Mouse (Mus musculus) thymus, adult 2 months (tissue): Measurements from ENCODE around the gene Topors. TPM values are rescaled to one million over a fixed set of nuclear protein-coding genes. Genes with fewer than 3 reads are reported as not detected.

Source experiments
- DNase-seq: peaks from one replicate; pipeline ENCODE4 v3.0.0; 2021
- H3K27ac ChIP-seq: fragments of 200-500 bp; 2 replicates; pipeline ENCODE4 v1.5.1; 2012; ENCODE audit warnings: low read length, control low read depth; ENCODE audit not compliant: control insufficient read depth, insufficient read depth
- H3K27me3 ChIP-seq: fragments of 200-500 bp; 2 replicates; pipeline ENCODE4 v1.6.1; 2012; ENCODE audit warnings: mild to moderate bottlenecking, low read length, moderate library complexity, mixed read lengths; ENCODE audit not compliant: control insufficient read depth, insufficient read depth
- H3K36me3 ChIP-seq: fragments of 200-500 bp; 2 replicates; pipeline ENCODE4 v1.6.1; 2012; ENCODE audit warnings: mild to moderate bottlenecking, low read length, moderate library complexity; ENCODE audit not compliant: control insufficient read depth, insufficient read depth
- H3K4me1 ChIP-seq: fragments of 200-500 bp; replicated peaks from 2 replicates; pipeline ENCODE4 v1.6.1; 2012; ENCODE audit warnings: low read length; ENCODE audit not compliant: control insufficient read depth, insufficient read depth
- H3K4me3 ChIP-seq: fragments of 200-500 bp; 2 replicates; pipeline ENCODE4 v1.5.1; 2012; ENCODE audit warnings: mild to moderate bottlenecking, low read length, control low read depth, moderate library complexity; ENCODE audit not compliant: control insufficient read depth, insufficient read depth
- CTCF ChIP-seq: fragments of 200-500 bp; IDR thresholded peaks from 2 replicates; pipeline ENCODE4 v1.5.1; 2012; ENCODE audit warnings: mild to moderate bottlenecking, control low read depth, low read length, moderate library complexity, borderline replicate concordance; ENCODE audit not compliant: control insufficient read depth, poor library complexity, insufficient read depth; ENCODE audit errors: extremely low read depth
- POLR2A ChIP-seq: fragments of 200-500 bp; IDR thresholded peaks from 2 replicates; pipeline ENCODE4 v1.6.1; 2012; ENCODE audit warnings: mild to moderate bottlenecking, low read length, control low read depth, moderate library complexity; ENCODE audit not compliant: control insufficient read depth, poor library complexity, insufficient read depth; ENCODE audit errors: extremely low read depth
- WGBS: fragments of 180-500 bp; shearing (Covaris S2); methylation state at CpG from one replicate; pipeline ENCODE4 v1.1.7; 2018; 5-methylcytosine and 5-hydroxymethylcytosine counted together
- polyA plus RNA-seq: library from polyadenylated mRNA; depleted of rRNA; stranded (reverse); fragments of >200 nt; gene quantifications from 2 replicates; pipeline ENCODE4 v1.2.3, GENCODE M21; 2012; rRNA removed

Topors gene
- polyA plus RNA-seq: 6.1 and 7.4 TPM in 2 replicates

- H3K36me3 ChIP-seq: no peaks in the 10 kb centered on the region
- TF ChIP-seq POLR2A (peak; percentile 81), CTCF (peak; percentile 60; the same call in 1 of the 2 replicates)
- 1% methylated on average over 38 of the region's 38 CpGs for WGBS
- DNase-seq: peak; percentile 94
- H3K4me3 ChIP-seq: peak within 1 kb of the TSS; percentile 94
- peaks cover 8% of the 10 kb centered on the region; the same call in 1 of the 2 replicates for H3K4me1 ChIP-seq
- peak within 1 kb of the TSS; percentile 94 for H3K27ac ChIP-seq
- H3K27me3 ChIP-seq: no peaks in the 10 kb centered on the region
These were observed at the start of gene Topors, which contains the start of gene Smim27 for GRCm38 (mm10) chr4:40269430-40270032. Gene Topors, minus strand, starts transcription at chr4:40269850. Gene Smim27, plus strand, starts transcription at chr4:40269579.

GRCm38 (mm10) chr4:40317404-40317803 is 47.8 kb upstream of the Topors start:
- Histone ChIP-seq H3K4me3 (no peak overlapping the region), H3K27ac (no peak overlapping the region), H3K4me1 (no peaks in the 10 kb centered on the region), H3K36me3 (no peaks in the 10 kb centered on the region), H3K27me3 (no peaks in the 10 kb centered on the region)
- TF ChIP-seq CTCF (no peak), POLR2A (no peak)
- no peak for DNase-seq
- 92% methylated on average over 3 of the region's 3 CpGs for WGBS

GRCm38 (mm10) chr4:40313026-40313425 is 43.4 kb upstream of the Topors start:
- Histone ChIP-seq H3K36me3 (no peaks in the 10 kb centered on the region), H3K4me3 (no peak overlapping the region), H3K27me3 (no peaks in the 10 kb centered on the region), H3K27ac (no peak overlapping the region), H3K4me1 (no peaks in the 10 kb centered on the region)
- TF ChIP-seq CTCF: no peak
- no peak for TF ChIP-seq POLR2A
- 43% methylated on average over 6 of the region's 6 CpGs for WGBS
- DNase-seq: no peak

GRCm38 (mm10) chr4:40312213-40312612 is 42.6 kb upstream of the Topors start:
- no peaks in the 10 kb centered on the region for H3K4me1 ChIP-seq
- TF ChIP-seq CTCF: no peak
- TF ChIP-seq POLR2A: no peak
- H3K27me3 ChIP-seq: no peaks in the 10 kb centered on the region
- WGBS: 92% methylated on average over 1 of the region's 1 CpGs
- H3K27ac ChIP-seq: no peak overlapping the region
- no peak for DNase-seq
- no peak overlapping the region for H3K4me3 ChIP-seq
- H3K36me3 ChIP-seq: no peaks in the 10 kb centered on the region

- 94% methylated on average over 11 of the region's 11 CpGs for WGBS
- Histone ChIP-seq H3K36me3 (no peaks in the 10 kb centered on the region), H3K4me1 (no peaks in the 10 kb centered on the region), H3K27me3 (no peaks in the 10 kb centered on the region), H3K27ac (no peak overlapping the region), H3K4me3 (no peak overlapping the region)
- TF ChIP-seq CTCF: no peak
- TF ChIP-seq POLR2A: no peak
- no peak for DNase-seq
These were observed 41.2 kb upstream of the Topors start for GRCm38 (mm10) chr4:40310796-40311383.

GRCm38 (mm10) chr4:40309682-40310081 is 40.0 kb upstream of the Topors start:
- no peaks in the 10 kb centered on the region for H3K36me3 ChIP-seq
- TF ChIP-seq CTCF: no peak
- no peak for TF ChIP-seq POLR2A
- H3K4me1 ChIP-seq: no peaks in the 10 kb centered on the region
- no peaks in the 10 kb centered on the region for H3K27me3 ChIP-seq
- no peak overlapping the region for H3K4me3 ChIP-seq
- DNase-seq: no peak
- H3K27ac ChIP-seq: no peak overlapping the region

GRCm38 (mm10) chr4:40302445-40303125 is 32.9 kb upstream of the Topors start:
- no peak overlapping the region for H3K4me3 ChIP-seq
- TF ChIP-seq CTCF: no peak
- TF ChIP-seq POLR2A: no peak
- H3K36me3 ChIP-seq: no peaks in the 10 kb centered on the region
- 59% methylated on average over 10 of the region's 10 CpGs for WGBS
- H3K27ac ChIP-seq: no peak overlapping the region
- DNase-seq: no peak
- no peaks in the 10 kb centered on the region for H3K27me3 ChIP-seq
- H3K4me1 ChIP-seq: no peaks in the 10 kb centered on the region; the same call in 1 of the 2 replicates
